Mouse (Mus musculus) intestine, postnatal 0 days (tissue): ENCODE results near the gene H13. TPM values are rescaled to one million over a fixed set of nuclear protein-coding genes. Genes with fewer than 3 reads are reported as not detected.
A peak's percentile ranks its signal among the peaks of the same experiment; 100 is the strongest.

ENCODE experiments used
- ATAC-seq: fragments of 200-750 bp; cut with Nextera tagmentation; 2 replicates; pipeline ENCODE4 v1.8.0; 2017; ENCODE audit warnings: mild to moderate bottlenecking, moderate TSS enrichment, moderate library complexity
- H3K27ac ChIP-seq: fragments of 300-500 bp; sonication (generic); 2 replicates; pipeline ENCODE4 v1.5.1; 2014; ENCODE audit warnings: mild to moderate bottlenecking, low read depth, low read length, moderate library complexity
- H3K27me3 ChIP-seq: fragments of 300-500 bp; sonication (generic); replicated peaks from 2 replicates; pipeline ENCODE4 v1.6.1; 2014; ENCODE audit warnings: low read length, mixed read lengths; ENCODE audit not compliant: control insufficient read depth, insufficient read depth
- H3K36me3 ChIP-seq: fragments of 300-500 bp; sonication (generic); 2 replicates; pipeline ENCODE4 v1.6.1; 2014; ENCODE audit warnings: mild to moderate bottlenecking, moderate library complexity; ENCODE audit not compliant: control insufficient read depth, insufficient read depth
- H3K4me1 ChIP-seq: fragments of 300-500 bp; sonication (generic); replicated peaks from 2 replicates; pipeline ENCODE4 v1.6.1; 2014; ENCODE audit warnings: antibody characterized with exemption, low read length, mixed read lengths; ENCODE audit not compliant: control insufficient read depth, insufficient read depth
- H3K4me2 ChIP-seq: fragments of 300-500 bp; sonication (generic); replicated peaks from 2 replicates; pipeline ENCODE4 v1.6.1; 2014; ENCODE audit warnings: low read depth, mild to moderate bottlenecking, moderate library complexity
- H3K4me3 ChIP-seq: fragments of 300-500 bp; sonication (generic); 2 replicates; pipeline ENCODE4 v1.5.1; 2014; ENCODE audit warnings: low read depth, low read length
- H3K9ac ChIP-seq: fragments of 300-500 bp; sonication (generic); 2 replicates; pipeline ENCODE4 v1.6.1; 2014; ENCODE audit warnings: mild to moderate bottlenecking, low read depth, low read length
- H3K9me3 ChIP-seq: fragments of 300-500 bp; sonication (generic); 2 replicates; pipeline ENCODE4 v1.6.1; 2016; ENCODE audit warnings: mixed run types; ENCODE audit not compliant: control insufficient read depth
- CTCF ChIP-seq: sonication (generic); IDR thresholded peaks from 2 replicates; pipeline ENCODE4 v1.5.1; 2016; ENCODE audit warnings: low read depth, mild to moderate bottlenecking, control low read depth, antibody characterized with exemption, moderate library complexity
- WGBS: fragments of 180-500 bp; shearing (Covaris S2); extraction: QIAGEN DNeasy Blood & Tissue Kit; methylation state at CpG from one replicate; pipeline ENCODE4 v1.1.7; 2014; 5-methylcytosine and 5-hydroxymethylcytosine counted together
- polyA plus RNA-seq: library from polyadenylated mRNA; unstranded; fragments of >200 nt; fragmentation: Nextera tagmentation; extraction: Ambion mirVana; gene quantifications from 2 replicates; pipeline ENCODE4 v1.2.1, GENCODE M21; 2015

Gene H13
- polyA plus RNA-seq, 1 experiment from 2014 or later, result 111 TPM

DNA sequence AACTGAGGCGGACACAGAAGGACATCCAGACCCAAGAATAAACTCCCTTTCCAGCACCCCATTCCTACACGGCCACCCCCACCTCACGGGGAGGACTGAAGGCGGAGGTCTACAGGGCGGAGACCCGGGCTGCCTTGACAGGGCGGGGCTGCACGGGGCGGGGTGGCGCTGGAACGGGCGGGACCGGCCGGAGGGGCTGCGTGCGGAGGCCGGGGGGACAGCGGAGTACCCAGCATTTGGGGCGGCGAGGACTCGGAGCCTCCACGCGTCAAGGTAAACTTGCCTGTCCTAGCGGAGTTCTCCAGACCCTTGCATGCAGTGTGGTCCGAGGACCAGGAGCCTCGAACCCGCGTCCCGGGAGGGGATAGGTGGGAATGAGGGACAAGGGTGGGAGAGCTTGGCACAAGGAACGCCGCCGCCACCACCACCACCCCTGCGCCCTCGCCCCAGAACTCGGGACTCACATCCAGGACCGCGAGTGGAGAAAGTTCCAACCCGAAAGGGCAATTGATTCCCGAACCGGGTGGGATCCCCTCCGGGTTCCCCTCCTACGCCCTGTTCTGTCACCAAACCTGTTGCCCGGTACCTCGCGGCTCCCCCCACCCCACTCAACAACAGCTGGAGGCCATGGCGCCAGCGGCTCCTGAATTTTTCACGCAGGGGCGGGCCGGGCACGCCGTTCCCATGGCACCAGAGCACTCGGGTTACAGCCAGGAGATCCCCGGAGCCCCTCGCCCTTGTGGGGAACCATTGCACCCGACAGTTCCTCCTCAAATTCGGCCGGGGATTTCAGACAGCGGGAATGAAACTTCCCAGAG lies 42.3 kb upstream of the H13 start, which contains the start of gene Rem1:
Gene Rem1 (plus strand): TSS at position 178 of the 818 bp plus-strand sequence.
- ATAC-seq, result peak; percentile 31; the same call in 1 of the 2 replicates
- no peaks in the 10 kb centered on the region for H3K9me3 ChIP-seq
- 2% methylated on average over 54 of the region's 59 CpGs for WGBS
- H3K27me3 ChIP-seq, result peaks cover 24% of the 10 kb centered on the region
- H3K27ac ChIP-seq, result no peak within 1 kb of the TSS
- H3K9ac ChIP-seq, result peak within 1 kb of the TSS; percentile 17
- no peaks in the 10 kb centered on the region for H3K36me3 ChIP-seq
- H3K4me2 ChIP-seq, result peak within 1 kb of the TSS; percentile 64
- no peaks in the 10 kb centered on the region for H3K4me1 ChIP-seq
- TF ChIP-seq CTCF, result no peak
- peak within 1 kb of the TSS; percentile 46 for H3K4me3 ChIP-seq

DNA sequence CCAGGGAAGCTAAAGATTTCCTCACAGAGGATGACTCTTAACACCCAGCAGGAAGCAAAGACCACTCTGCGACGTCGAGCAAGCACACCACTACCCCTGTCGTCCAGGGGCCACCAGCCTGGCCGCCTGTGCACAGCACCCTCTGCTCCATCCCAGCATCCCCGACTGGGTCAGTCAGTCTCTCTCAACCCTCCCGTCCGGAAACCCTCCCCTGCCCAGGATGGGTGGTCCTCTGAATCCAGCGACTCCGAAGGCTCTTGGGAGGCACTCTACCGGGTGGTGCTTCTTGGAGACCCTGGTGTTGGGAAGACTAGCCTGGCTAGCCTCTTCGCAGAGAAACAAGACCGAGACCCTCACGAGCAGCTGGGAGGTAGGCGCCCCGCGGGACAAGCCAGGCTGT lies 41.2 kb upstream of the H13 start:
- 58% methylated on average over 17 of the region's 17 CpGs for WGBS
- Histone ChIP-seq H3K27me3 (peaks cover 24% of the 10 kb centered on the region), H3K9ac (no peak overlapping the region), H3K4me1 (no peaks in the 10 kb centered on the region), H3K36me3 (no peaks in the 10 kb centered on the region), H3K9me3 (no peaks in the 10 kb centered on the region), H3K27ac (no peak overlapping the region), H3K4me2 (peak overlapping the region; percentile 64), H3K4me3 (peak overlapping the region; percentile 46)
- ATAC-seq, result no peak
- no peak for TF ChIP-seq CTCF

DNA sequence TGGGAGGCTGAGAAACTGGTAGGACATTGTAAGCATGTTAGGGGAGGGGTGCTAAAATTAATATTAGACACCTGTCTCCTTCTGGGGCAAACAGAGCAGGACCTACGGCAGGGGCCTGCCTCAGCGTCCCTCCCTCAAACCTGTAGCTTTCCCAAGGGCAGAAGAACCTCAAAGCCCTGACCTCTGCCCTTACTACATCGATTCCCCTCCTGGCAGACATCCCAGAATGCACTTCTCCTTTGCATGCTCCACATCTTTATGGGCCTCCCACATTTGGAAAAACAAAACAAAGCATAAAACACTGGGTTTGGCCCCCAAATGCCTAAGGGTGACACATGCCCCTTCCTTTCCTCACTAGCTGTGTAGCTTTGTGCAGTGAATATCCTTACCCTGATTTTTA lies 40.0 kb upstream of the H13 start:
- no peaks in the 10 kb centered on the region for H3K9me3 ChIP-seq
- WGBS, result 33% methylated on average over 3 of the region's 3 CpGs
- ATAC-seq, result no peak
- no peak overlapping the region for H3K4me3 ChIP-seq
- no peak overlapping the region for H3K4me2 ChIP-seq
- TF ChIP-seq CTCF, result no peak
- no peaks in the 10 kb centered on the region for H3K36me3 ChIP-seq
- H3K27me3 ChIP-seq, result peaks cover 29% of the 10 kb centered on the region
- no peak overlapping the region for H3K9ac ChIP-seq
- H3K4me1 ChIP-seq, result no peaks in the 10 kb centered on the region
- no peak overlapping the region for H3K27ac ChIP-seq

DNA sequence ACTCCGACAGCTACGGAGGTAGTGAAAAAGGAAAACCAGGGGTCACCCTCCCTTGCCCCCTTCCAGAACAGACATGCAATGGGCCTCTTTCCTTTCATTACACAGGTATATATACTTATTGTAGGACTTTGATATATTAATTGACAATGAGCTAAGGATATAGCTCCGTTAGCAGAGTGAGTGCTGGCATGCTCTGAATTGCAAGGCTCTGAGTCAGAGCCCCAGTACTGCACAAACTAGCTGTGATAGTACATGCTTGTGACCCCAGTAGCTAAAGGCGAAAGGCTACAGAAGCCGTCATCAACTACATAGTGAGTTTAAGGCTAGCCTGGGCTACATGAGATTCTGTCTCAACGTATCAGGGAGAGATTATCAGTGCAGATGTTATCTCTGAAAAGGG lies 39.4 kb upstream of the H13 start:
- H3K27ac ChIP-seq, result no peak overlapping the region
- H3K9me3 ChIP-seq, result no peaks in the 10 kb centered on the region
- peaks cover 29% of the 10 kb centered on the region for H3K27me3 ChIP-seq
- WGBS, result 79% methylated on average over 6 of the region's 6 CpGs
- no peaks in the 10 kb centered on the region for H3K36me3 ChIP-seq
- no peak for TF ChIP-seq CTCF
- H3K9ac ChIP-seq, result no peak overlapping the region
- no peak for ATAC-seq
- H3K4me1 ChIP-seq, result no peaks in the 10 kb centered on the region
- H3K4me3 ChIP-seq, result no peak overlapping the region
- no peak overlapping the region for H3K4me2 ChIP-seq

DNA sequence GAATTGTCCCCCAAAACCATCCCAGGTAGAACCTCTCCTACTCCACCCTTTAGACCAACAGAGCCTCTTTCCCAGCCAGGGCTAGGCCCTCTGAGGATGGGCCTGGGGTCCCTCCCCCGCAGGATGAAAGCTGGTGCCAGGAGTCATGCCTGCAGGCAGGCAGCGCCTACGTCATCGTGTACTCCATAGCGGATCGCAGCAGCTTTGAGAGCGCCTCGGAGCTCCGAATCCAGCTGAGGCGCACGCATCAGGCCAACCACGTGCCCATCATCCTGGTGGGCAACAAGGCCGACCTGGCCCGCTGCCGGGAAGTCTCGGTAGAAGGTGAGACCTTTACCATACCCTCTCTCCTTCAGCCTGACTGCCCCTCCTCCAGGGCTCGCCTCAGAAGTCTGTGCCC lies 35.9 kb upstream of the H13 start:
- WGBS, result 34% methylated on average over 17 of the region's 17 CpGs
- no peak overlapping the region for H3K27ac ChIP-seq

DNA sequence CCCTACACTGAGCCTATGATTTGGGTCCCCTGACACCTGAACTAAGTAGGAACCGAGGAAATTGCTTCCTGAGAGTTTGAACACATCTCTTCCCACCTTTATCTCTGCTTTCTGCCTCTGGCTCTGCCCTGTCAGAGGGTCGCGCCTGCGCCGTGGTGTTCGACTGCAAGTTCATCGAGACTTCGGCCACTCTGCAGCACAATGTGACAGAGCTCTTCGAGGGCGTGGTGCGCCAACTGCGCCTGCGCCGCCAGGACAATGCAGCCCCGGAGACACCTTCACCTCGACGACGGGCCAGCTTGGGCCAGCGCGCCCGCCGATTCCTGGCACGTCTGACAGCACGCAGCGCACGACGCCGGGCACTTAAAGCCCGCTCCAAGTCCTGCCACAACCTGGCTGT lies 35.0 kb upstream of the H13 start:
- TF ChIP-seq CTCF, result no peak
- Histone ChIP-seq H3K4me1 (no peaks in the 10 kb centered on the region), H3K9me3 (no peaks in the 10 kb centered on the region), H3K9ac (no peak overlapping the region), H3K4me3 (no peak overlapping the region), H3K4me2 (no peak overlapping the region), H3K36me3 (no peaks in the 10 kb centered on the region), H3K27me3 (peaks cover 5% of the 10 kb centered on the region; the same call in 1 of the 2 replicates), H3K27ac (no peak overlapping the region)
- 66% methylated on average over 29 of the region's 29 CpGs for WGBS
- no peak for ATAC-seq

More for the DNA sequence above, 35.9 kb upstream of the H13 start:
- H3K9ac ChIP-seq, result no peak overlapping the region
- ATAC-seq, result no peak
- no peak overlapping the region for H3K4me2 ChIP-seq
- H3K4me1 ChIP-seq, result no peaks in the 10 kb centered on the region
- H3K4me3 ChIP-seq, result no peak overlapping the region
- no peaks in the 10 kb centered on the region for H3K36me3 ChIP-seq
- peaks cover 5% of the 10 kb centered on the region; the same call in 1 of the 2 replicates for H3K27me3 ChIP-seq
- no peak for TF ChIP-seq CTCF
- no peaks in the 10 kb centered on the region for H3K9me3 ChIP-seq
